Mouse (Mus musculus) embryo, embryonic 9.5 days (tissue): ENCODE results near the gene Kl.

Experiments
- DNase-seq: peaks from one replicate; pipeline ENCODE4 v3.0.0-alpha.2; 2017; ENCODE audit errors: extremely low spot score

Kl gene

GRCm38 (mm10) chr5:151028906-151029305, 76.5 kb downstream of the Kl start:
- no peak for DNase-seq

- DNase-seq = no peak
Measured at GRCm38 (mm10) chr5:151034715-151035512, 82.5 kb downstream of the Kl start.

- no peak for DNase-seq
Measured at GRCm38 (mm10) chr5:151037871-151038270, 85.5 kb downstream of the Kl start.

GRCm38 (mm10) chr5:151042911-151043310, 90.5 kb downstream of the Kl start:
- no peak for DNase-seq
